Mouse (Mus musculus) embryonic facial prominence, embryonic 10.5 days (tissue): ENCODE measurements around the gene Hoxb13. TPM values are rescaled to one million over a fixed set of nuclear protein-coding genes. Genes with fewer than 3 reads are reported as not detected.

Experiments
- DNase-seq: peaks from one replicate; pipeline ENCODE4 v3.0.0-alpha.2; 2017; ENCODE audit warnings: low spot score
- H3K27ac ChIP-seq: fragments of 300-500 bp; sonication (generic); replicated peaks from 2 replicates; pipeline ENCODE4 v1.5.1; 2016; ENCODE audit warnings: mild to moderate bottlenecking
- H3K27me3 ChIP-seq: fragments of 300-500 bp; sonication (generic); replicated peaks from 2 replicates; pipeline ENCODE4 v1.6.1; 2016; ENCODE audit warnings: low read depth, mild to moderate bottlenecking; ENCODE audit not compliant: poor library complexity, severe bottlenecking
- H3K36me3 ChIP-seq: fragments of 300-500 bp; sonication (generic); replicated peaks from 2 replicates; pipeline ENCODE4 v1.6.1; 2016; ENCODE audit warnings: mild to moderate bottlenecking, moderate library complexity
- H3K4me1 ChIP-seq: fragments of 300-500 bp; sonication (generic); 2 replicates; pipeline ENCODE4 v1.6.1; 2016
- H3K4me3 ChIP-seq: fragments of 300-500 bp; sonication (generic); 2 replicates; pipeline ENCODE4 v1.5.1; 2016; ENCODE audit warnings: mild to moderate bottlenecking, moderate library complexity
- H3K9me3 ChIP-seq: fragments of 300-500 bp; sonication (generic); 2 replicates; pipeline ENCODE4 v1.6.1; 2016; ENCODE audit warnings: mild to moderate bottlenecking
- whole genome bisulfite sequencing: fragments of 180-500 bp; shearing (Covaris S2); methylation state at CpG from one replicate; pipeline ENCODE4 v1.1.7; 2016; 5-methylcytosine and 5-hydroxymethylcytosine counted together
- polyA plus RNA-seq: library from polyadenylated mRNA; unstranded; fragments of >200 nt; fragmentation: Nextera tagmentation; extraction: Ambion mirVana; gene quantifications from 2 replicates; pipeline ENCODE4 v1.2.1, GENCODE M21; 2016

Hoxb13 gene
- polyA plus RNA-seq, 1 experiment from 2014 or later = not detected

GRCm38 (mm10) chr11:96194961-96195640 lies 985 bp downstream of the Hoxb13 start:
- Histone ChIP-seq H3K4me3 (no peak overlapping the region), H3K27ac (no peak overlapping the region), H3K36me3 (no peaks in the 10 kb centered on the region), H3K27me3 (peaks cover 100% of the 10 kb centered on the region), H3K4me1 (peaks cover 2% of the 10 kb centered on the region), H3K9me3 (no peaks in the 10 kb centered on the region)
- DNase-seq = peak; percentile 28
- WGBS = 8% methylated on average over 11 of the region's 11 CpGs

GRCm38 (mm10) chr11:96195769-96196280 lies 1.7 kb downstream of the Hoxb13 start:
- no peaks in the 10 kb centered on the region for H3K9me3 ChIP-seq
- H3K4me1 ChIP-seq = no peaks in the 10 kb centered on the region; the same call in 1 of the 2 replicates
- WGBS = 2% methylated on average over 20 of the region's 20 CpGs
- DNase-seq = peak; percentile 30
- peaks cover 100% of the 10 kb centered on the region for H3K27me3 ChIP-seq
- H3K4me3 ChIP-seq = no peak overlapping the region
- H3K27ac ChIP-seq = no peak overlapping the region
- H3K36me3 ChIP-seq = no peaks in the 10 kb centered on the region

- DNase-seq = peak; percentile 45
- no peak overlapping the region for H3K4me3 ChIP-seq
Observed at GRCm38 (mm10) chr11:96198642-96199041, 4.5 kb downstream of the Hoxb13 start.

GRCm38 (mm10) chr11:96199181-96200086 lies 5.3 kb downstream of the Hoxb13 start:
- WGBS = 2% methylated on average over 22 of the region's 22 CpGs

More at GRCm38 (mm10) chr11:96198642-96199041, 4.5 kb downstream of the Hoxb13 start:
- Histone ChIP-seq H3K36me3 (no peaks in the 10 kb centered on the region), H3K27ac (no peak overlapping the region), H3K27me3 (peaks cover 100% of the 10 kb centered on the region), H3K9me3 (no peaks in the 10 kb centered on the region), H3K4me1 (peaks cover 3% of the 10 kb centered on the region; the same call in 1 of the 2 replicates)
- 1% methylated on average over 12 of the region's 12 CpGs for WGBS

GRCm38 (mm10) chr11:96200183-96200655 lies 6.1 kb downstream of the Hoxb13 start:
- peaks cover 100% of the 10 kb centered on the region for H3K27me3 ChIP-seq
- no peaks in the 10 kb centered on the region for H3K9me3 ChIP-seq
- 1% methylated on average over 14 of the region's 14 CpGs for WGBS
- peak; percentile 32 for DNase-seq
- H3K27ac ChIP-seq = no peak overlapping the region
- H3K36me3 ChIP-seq = no peaks in the 10 kb centered on the region
- H3K4me3 ChIP-seq = no peak overlapping the region
- H3K4me1 ChIP-seq = 0 out of 2 replicates have a peak, but pooled peaks cover 3% of the 10 kb centered on the region

More at GRCm38 (mm10) chr11:96199181-96200086, 5.3 kb downstream of the Hoxb13 start:
- peak; percentile 19 for DNase-seq
- Histone ChIP-seq H3K4me1 (0 out of 2 replicates have a peak, but pooled peaks cover 3% of the 10 kb centered on the region), H3K36me3 (no peaks in the 10 kb centered on the region), H3K4me3 (no peak overlapping the region), H3K27me3 (peaks cover 100% of the 10 kb centered on the region), H3K9me3 (no peaks in the 10 kb centered on the region), H3K27ac (no peak overlapping the region)

GRCm38 (mm10) chr11:96201741-96202140 lies 7.6 kb downstream of the Hoxb13 start:
- Histone ChIP-seq H3K36me3 (no peaks in the 10 kb centered on the region), H3K4me1 (0 out of 2 replicates have a peak, but pooled peaks cover 3% of the 10 kb centered on the region), H3K27ac (no peak overlapping the region), H3K4me3 (no peak overlapping the region), H3K27me3 (peaks cover 100% of the 10 kb centered on the region), H3K9me3 (no peaks in the 10 kb centered on the region)
- no peak for DNase-seq

GRCm38 (mm10) chr11:96202401-96203081 lies 8.4 kb downstream of the Hoxb13 start:
- Histone ChIP-seq H3K9me3 (no peaks in the 10 kb centered on the region), H3K4me1 (0 out of 2 replicates have a peak, but pooled peaks cover 3% of the 10 kb centered on the region), H3K27me3 (peaks cover 100% of the 10 kb centered on the region), H3K27ac (no peak overlapping the region), H3K4me3 (no peak overlapping the region), H3K36me3 (no peaks in the 10 kb centered on the region)
- peak; percentile 49 for DNase-seq
- 4% methylated on average over 14 of the region's 14 CpGs for WGBS

GRCm38 (mm10) chr11:96203182-96203788 lies 9.2 kb downstream of the Hoxb13 start:
- peak; percentile 62 for DNase-seq
- under 1% methylated on average over 37 of the region's 37 CpGs for WGBS
- H3K4me3 ChIP-seq = peak overlapping the region; percentile 12; the same call in 1 of the 2 replicates

GRCm38 (mm10) chr11:96203789-96204186 lies 9.7 kb downstream of the Hoxb13 start:
- under 1% methylated on average over 16 of the region's 16 CpGs for WGBS
- Histone ChIP-seq H3K4me1 (0 out of 2 replicates have a peak, but pooled peaks cover 3% of the 10 kb centered on the region), H3K27ac (no peak overlapping the region), H3K9me3 (no peaks in the 10 kb centered on the region), H3K4me3 (peak overlapping the region; percentile 12; the same call in 1 of the 2 replicates), H3K27me3 (peaks cover 100% of the 10 kb centered on the region), H3K36me3 (no peaks in the 10 kb centered on the region)
- DNase-seq = no peak

More at GRCm38 (mm10) chr11:96203182-96203788, 9.2 kb downstream of the Hoxb13 start:
- Histone ChIP-seq H3K36me3 (no peaks in the 10 kb centered on the region), H3K27me3 (peaks cover 100% of the 10 kb centered on the region), H3K9me3 (no peaks in the 10 kb centered on the region), H3K4me1 (0 out of 2 replicates have a peak, but pooled peaks cover 3% of the 10 kb centered on the region), H3K27ac (no peak overlapping the region)

GRCm38 (mm10) chr11:96204351-96204750 lies 10.2 kb downstream of the Hoxb13 start:
- peak; percentile 32 for DNase-seq
- Histone ChIP-seq H3K9me3 (no peaks in the 10 kb centered on the region), H3K36me3 (no peaks in the 10 kb centered on the region), H3K27me3 (peaks cover 100% of the 10 kb centered on the region), H3K27ac (no peak overlapping the region), H3K4me1 (0 out of 2 replicates have a peak, but pooled peaks cover 3% of the 10 kb centered on the region), H3K4me3 (no peak overlapping the region)
- under 1% methylated on average over 11 of the region's 11 CpGs for WGBS

GRCm38 (mm10) chr11:96205426-96206131 lies 11.5 kb downstream of the Hoxb13 start:
- no peak overlapping the region for H3K27ac ChIP-seq
- H3K9me3 ChIP-seq = no peaks in the 10 kb centered on the region
- H3K27me3 ChIP-seq = peaks cover 96% of the 10 kb centered on the region
- 0 out of 2 replicates have a peak, but pooled peaks cover 3% of the 10 kb centered on the region for H3K4me1 ChIP-seq
- peak; percentile 11 for DNase-seq
- H3K4me3 ChIP-seq = no peak overlapping the region
- no peaks in the 10 kb centered on the region for H3K36me3 ChIP-seq
- WGBS = 3% methylated on average over 15 of the region's 15 CpGs
